Mouse (Mus musculus) spleen, adult 12 weeks (tissue): ENCODE measurements around the gene Irx3.

Source experiments
- DNase-seq: peaks from one replicate; pipeline ENCODE4 v3.0.0; 2022; ENCODE audit warnings: low spot score

Gene Irx3

GRCm38 (mm10) chr8:91801839-91802238 is at the start of gene Irx3:
Irx3 (minus strand) TSS chr8:91802067.
- no peak for DNase-seq

GRCm38 (mm10) chr8:91851359-91851758 is 49.5 kb upstream of the Irx3 start:
- DNase-seq: no peak

GRCm38 (mm10) chr8:91849984-91850383 is 48.1 kb upstream of the Irx3 start:
- no peak for DNase-seq

GRCm38 (mm10) chr8:91849529-91849928 is 47.7 kb upstream of the Irx3 start:
- no peak for DNase-seq

GRCm38 (mm10) chr8:91845641-91846040 is 43.8 kb upstream of the Irx3 start:
- DNase-seq: no peak

GRCm38 (mm10) chr8:91837131-91837530 is 35.3 kb upstream of the Irx3 start:
- DNase-seq: no peak

- no peak for DNase-seq
Observed at GRCm38 (mm10) chr8:91836685-91837084, 34.8 kb upstream of the Irx3 start.

- no peak for DNase-seq
Observed at GRCm38 (mm10) chr8:91827661-91828060, 25.8 kb upstream of the Irx3 start.

- DNase-seq: no peak
Observed at GRCm38 (mm10) chr8:91827192-91827591, 25.3 kb upstream of the Irx3 start.

GRCm38 (mm10) chr8:91823357-91823756 is 21.5 kb upstream of the Irx3 start:
- no peak for DNase-seq

GRCm38 (mm10) chr8:91822746-91823145 is 20.9 kb upstream of the Irx3 start:
- no peak for DNase-seq

GRCm38 (mm10) chr8:91821976-91822375 is 20.1 kb upstream of the Irx3 start:
- DNase-seq: no peak

GRCm38 (mm10) chr8:91819778-91820177 is 17.9 kb upstream of the Irx3 start:
- DNase-seq: no peak

- no peak for DNase-seq
Observed at GRCm38 (mm10) chr8:91818784-91819183, 16.9 kb upstream of the Irx3 start.

- DNase-seq: no peak
Observed at GRCm38 (mm10) chr8:91814106-91814505, 12.2 kb upstream of the Irx3 start.

GRCm38 (mm10) chr8:91806720-91807241 is 4.9 kb upstream of the Irx3 start:
- DNase-seq: no peak

GRCm38 (mm10) chr8:91806084-91806719 is 4.3 kb upstream of the Irx3 start:
- DNase-seq: no peak

- DNase-seq: no peak
Observed at GRCm38 (mm10) chr8:91805254-91805671, 3.4 kb upstream of the Irx3 start.

GRCm38 (mm10) chr8:91804403-91805253 is 2.8 kb upstream of the Irx3 start:
- no peak for DNase-seq

GRCm38 (mm10) chr8:91803515-91804402 is 1.9 kb upstream of the Irx3 start:
- no peak for DNase-seq

GRCm38 (mm10) chr8:91802401-91803322 is 795 bp upstream of the Irx3 start:
- no peak for DNase-seq
